Mouse (Mus musculus) kidney, adult 2 months (tissue): ENCODE results near the gene Setd4.

Experiments
- CTCF ChIP-seq: fragments of 200-500 bp; conservative IDR thresholded peaks from 2 replicates; pipeline ENCODE4 v1.5.1; 2011; ENCODE audit warnings: low read depth, mild to moderate bottlenecking, control low read depth, low read length, moderate library complexity, mixed read lengths; ENCODE audit not compliant: insufficient read depth, insufficient read length
- POLR2A ChIP-seq: fragments of 200-500 bp; IDR thresholded peaks from one replicate; pipeline ENCODE4 v1.6.1; 2011; ENCODE audit warnings: low read depth, low read length, control low read depth

DNA sequence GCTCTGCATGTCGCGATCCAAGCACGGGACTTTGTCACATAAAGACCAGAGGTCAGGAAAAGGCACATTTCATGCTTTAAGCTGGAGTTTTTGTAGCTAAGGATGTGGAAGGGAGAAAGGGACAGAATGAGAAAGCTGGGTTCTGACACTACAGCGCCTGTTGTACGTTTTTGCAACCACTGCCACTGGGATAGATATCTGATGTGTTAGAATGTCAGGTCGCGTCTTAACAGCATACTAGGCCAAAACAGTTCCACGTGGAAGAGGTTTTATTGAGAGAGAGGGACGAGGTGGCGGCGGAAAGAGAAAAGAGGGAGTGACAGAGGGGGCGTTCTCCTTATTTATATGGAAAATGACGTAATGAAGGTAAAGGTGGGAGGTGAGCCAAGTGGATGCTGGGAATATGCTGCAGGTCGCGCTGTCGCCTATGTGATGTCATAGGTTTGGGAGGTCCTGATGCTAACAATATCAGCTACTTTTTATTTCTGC lies 662 bp upstream of the Setd4 start:
- TF ChIP-seq CTCF, result no peak
- TF ChIP-seq POLR2A, result no peak
